Mouse (Mus musculus) forebrain, embryonic 14.5 days (tissue): ENCODE results near the gene Ppfia4. TPM values are rescaled to one million over a fixed set of nuclear protein-coding genes. Genes with fewer than 3 reads are reported as not detected.

Source experiments
- ATAC-seq: fragments of 200-750 bp; cut with Nextera tagmentation; 2 replicates; pipeline ENCODE4 v1.8.0; 2017; ENCODE audit warnings: mild to moderate bottlenecking, moderate library complexity
- DNase-seq: peaks from one replicate; pipeline ENCODE4 v3.0.0-alpha.2; 2015; ENCODE audit warnings: low spot score
- H3K27ac ChIP-seq: fragments of 300-500 bp; sonication (generic); 2 replicates; pipeline ENCODE4 v1.5.1; 2014; ENCODE audit warnings: low read depth, mild to moderate bottlenecking, control low read depth, low read length, moderate library complexity
- H3K27me3 ChIP-seq: fragments of 300-500 bp; sonication (generic); replicated peaks from 2 replicates; pipeline ENCODE4 v1.6.1; 2014; ENCODE audit warnings: low read length, control low read depth, mixed read lengths; ENCODE audit not compliant: control insufficient read depth, insufficient read depth
- H3K36me3 ChIP-seq: fragments of 300-500 bp; sonication (generic); 2 replicates; pipeline ENCODE4 v1.6.1; 2014; ENCODE audit warnings: low read length, control low read depth; ENCODE audit not compliant: control insufficient read depth, insufficient read depth
- H3K4me1 ChIP-seq: fragments of 300-500 bp; sonication (generic); 2 replicates; pipeline ENCODE4 v1.6.1; 2014; ENCODE audit warnings: antibody characterized with exemption, low read length, control low read depth; ENCODE audit not compliant: control insufficient read depth, insufficient read depth
- H3K4me2 ChIP-seq: fragments of 300-500 bp; sonication (generic); 2 replicates; pipeline ENCODE4 v1.6.1; 2014; ENCODE audit warnings: mild to moderate bottlenecking, control low read depth, low read length
- H3K4me3 ChIP-seq: fragments of 300-500 bp; sonication (generic); 2 replicates; pipeline ENCODE4 v1.5.1; 2014; ENCODE audit warnings: low read depth, low read length, control low read depth
- H3K9ac ChIP-seq: fragments of 300-500 bp; sonication (generic); 2 replicates; pipeline ENCODE4 v1.6.1; 2014; ENCODE audit warnings: mild to moderate bottlenecking, low read length, control low read depth, moderate library complexity
- H3K9me3 ChIP-seq: fragments of 300-500 bp; sonication (generic); replicated peaks from 2 replicates; pipeline ENCODE4 v1.6.1; 2016; ENCODE audit warnings: low read length, control low read depth, mixed read lengths; ENCODE audit not compliant: control insufficient read depth
- WGBS: fragments of 180-500 bp; shearing (Covaris S2); extraction: QIAGEN DNeasy Blood & Tissue Kit; methylation state at CpG from one replicate; pipeline ENCODE4 v1.1.7; 2014; 5-methylcytosine and 5-hydroxymethylcytosine counted together
- polyA plus RNA-seq: library from polyadenylated mRNA; unstranded; fragments of >200 nt; fragmentation: Nextera tagmentation; extraction: Ambion mirVana; gene quantifications from 2 replicates; pipeline ENCODE4 v1.2.1, GENCODE M21; 2014

Gene Ppfia4
- polyA plus RNA-seq, 1 experiment from 2014 or later = 5.0 TPM

DNA sequence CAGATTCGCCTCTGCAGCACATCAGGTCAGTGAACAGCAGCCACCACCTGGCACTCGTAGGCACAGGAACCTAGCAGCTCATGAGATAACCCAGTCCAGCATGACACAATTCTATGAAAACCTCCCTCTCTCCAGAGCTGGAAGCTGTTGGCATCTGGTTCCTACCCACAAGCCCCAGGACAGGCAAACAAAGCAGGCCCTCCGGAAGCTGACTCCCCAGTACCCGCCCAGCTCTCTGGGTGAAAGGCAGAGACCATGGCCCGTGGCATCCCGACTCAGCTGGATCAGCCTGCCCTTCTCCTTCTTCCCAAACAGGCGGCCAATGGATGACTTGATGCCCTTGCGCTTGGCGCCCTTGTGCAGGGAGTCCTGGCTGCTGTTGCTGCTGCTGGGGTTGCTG is 16.4 kb downstream of the Ppfia4 start:
- H3K36me3 ChIP-seq = no peaks in the 10 kb centered on the region

DNA sequence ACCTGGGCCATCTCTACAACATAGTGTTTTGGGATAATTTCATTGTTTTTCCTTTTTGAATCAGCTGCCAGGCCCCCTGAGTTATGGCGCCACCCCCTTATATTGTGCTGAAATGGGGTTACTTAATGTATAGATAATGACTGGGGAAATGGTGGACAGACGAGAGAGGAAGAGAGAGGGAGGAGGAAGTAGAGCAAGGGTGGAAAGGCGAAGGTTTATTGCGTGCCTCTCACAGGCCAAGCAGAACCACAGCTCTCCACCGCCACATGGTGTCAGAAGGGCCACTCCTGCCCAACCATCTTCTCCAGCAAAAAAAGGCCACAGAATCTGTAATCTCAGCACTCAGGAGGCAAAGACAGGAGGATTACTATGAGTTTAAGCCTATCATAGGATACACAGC is 17.5 kb downstream of the Ppfia4 start:
- Histone ChIP-seq H3K4me1 (peaks cover 5% of the 10 kb centered on the region; the same call in 1 of the 2 replicates), H3K4me2 (no peak overlapping the region), H3K9ac (no peak overlapping the region), H3K4me3 (no peak overlapping the region), H3K27me3 (no peaks in the 10 kb centered on the region), H3K27ac (no peak overlapping the region), H3K9me3 (no peaks in the 10 kb centered on the region), H3K36me3 (no peaks in the 10 kb centered on the region)
- no peak for ATAC-seq
- WGBS = 79% methylated on average over 5 of the region's 5 CpGs
- DNase-seq = no peak

More for the DNA sequence above, 16.4 kb downstream of the Ppfia4 start:
- DNase-seq (no peak), ATAC-seq (no peak)
- H3K27me3 ChIP-seq = no peaks in the 10 kb centered on the region
- 85% methylated on average over 9 of the region's 9 CpGs for WGBS
- no peak overlapping the region for H3K27ac ChIP-seq
- no peak overlapping the region for H3K4me2 ChIP-seq
- no peaks in the 10 kb centered on the region for H3K9me3 ChIP-seq
- H3K9ac ChIP-seq = no peak overlapping the region
- no peak overlapping the region for H3K4me3 ChIP-seq
- H3K4me1 ChIP-seq = peaks cover 11% of the 10 kb centered on the region

- peaks cover 3% of the 10 kb centered on the region; the same call in 1 of the 2 replicates for H3K4me1 ChIP-seq
- ATAC-seq (no peak), DNase-seq (no peak)
- WGBS = 90% methylated on average over 7 of the region's 7 CpGs
- H3K4me3 ChIP-seq = no peak overlapping the region
- no peak overlapping the region for H3K4me2 ChIP-seq
- no peak overlapping the region for H3K9ac ChIP-seq
- no peak overlapping the region for H3K27ac ChIP-seq
- no peaks in the 10 kb centered on the region for H3K9me3 ChIP-seq
- no peaks in the 10 kb centered on the region for H3K27me3 ChIP-seq
- no peaks in the 10 kb centered on the region for H3K36me3 ChIP-seq
Measured at GRCm38 (mm10) chr1:134311760-134312159, 21.0 kb downstream of the Ppfia4 start.

GRCm38 (mm10) chr1:134310729-134311128 is 22.0 kb downstream of the Ppfia4 start:
- H3K27me3 ChIP-seq = no peaks in the 10 kb centered on the region
- H3K9me3 ChIP-seq = no peaks in the 10 kb centered on the region
- no peak for DNase-seq
- no peak overlapping the region for H3K9ac ChIP-seq
- no peaks in the 10 kb centered on the region for H3K36me3 ChIP-seq
- H3K4me3 ChIP-seq = no peak overlapping the region
- peaks cover 3% of the 10 kb centered on the region; the same call in 1 of the 2 replicates for H3K4me1 ChIP-seq
- WGBS = 90% methylated on average over 3 of the region's 3 CpGs
- H3K27ac ChIP-seq = no peak overlapping the region
- no peak overlapping the region for H3K4me2 ChIP-seq
- no peak for ATAC-seq

GRCm38 (mm10) chr1:134310291-134310690 is 22.4 kb downstream of the Ppfia4 start:
- H3K27me3 ChIP-seq = no peaks in the 10 kb centered on the region
- H3K9me3 ChIP-seq = no peaks in the 10 kb centered on the region
- no peak overlapping the region for H3K4me3 ChIP-seq
- H3K27ac ChIP-seq = no peak overlapping the region
- DNase-seq (no peak), ATAC-seq (no peak)
- H3K9ac ChIP-seq = no peak overlapping the region
- peaks cover 3% of the 10 kb centered on the region; the same call in 1 of the 2 replicates for H3K4me1 ChIP-seq
- H3K4me2 ChIP-seq = no peak overlapping the region
- H3K36me3 ChIP-seq = no peaks in the 10 kb centered on the region
- WGBS = 95% methylated on average over 2 of the region's 2 CpGs

DNA sequence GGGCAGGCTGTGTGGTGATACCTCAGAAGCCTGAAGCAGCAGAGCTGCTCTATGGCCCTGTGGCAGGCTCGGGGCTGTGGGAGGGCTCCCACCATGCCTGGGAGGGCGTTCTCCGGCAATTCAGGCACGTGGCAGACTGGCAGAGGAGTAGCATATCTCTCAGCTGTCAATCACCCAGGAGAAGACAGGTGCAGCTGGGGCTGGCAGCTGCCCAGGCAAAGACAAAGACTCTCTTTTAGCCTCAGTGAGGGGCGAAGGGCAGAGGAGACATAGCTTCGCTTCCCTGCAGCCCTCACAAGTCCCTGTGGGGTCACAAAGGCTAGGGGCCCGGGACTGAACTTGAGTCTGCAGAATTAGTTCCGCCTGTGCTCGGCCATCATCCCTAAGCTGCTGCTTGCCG is 25.3 kb downstream of the Ppfia4 start:
- ATAC-seq (peak; percentile 46; the same call in 1 of the 2 replicates), DNase-seq (no peak)
- Histone ChIP-seq H3K9ac (no peak overlapping the region), H3K36me3 (no peaks in the 10 kb centered on the region), H3K4me3 (no peak overlapping the region), H3K4me1 (peaks cover 3% of the 10 kb centered on the region), H3K27ac (no peak overlapping the region), H3K27me3 (no peaks in the 10 kb centered on the region), H3K4me2 (no peak overlapping the region), H3K9me3 (no peaks in the 10 kb centered on the region)
- 54% methylated on average over 10 of the region's 10 CpGs for WGBS

GRCm38 (mm10) chr1:134304940-134305339 is 27.8 kb downstream of the Ppfia4 start:
- Histone ChIP-seq H3K9ac (no peak overlapping the region), H3K36me3 (no peaks in the 10 kb centered on the region), H3K27me3 (peaks cover 4% of the 10 kb centered on the region; the same call in 1 of the 2 replicates), H3K4me2 (no peak overlapping the region), H3K27ac (no peak overlapping the region), H3K9me3 (no peaks in the 10 kb centered on the region), H3K4me1 (peaks cover 6% of the 10 kb centered on the region), H3K4me3 (no peak overlapping the region)
- WGBS = 95% methylated on average over 9 of the region's 9 CpGs
- DNase-seq = no peak
- ATAC-seq = no peak

DNA sequence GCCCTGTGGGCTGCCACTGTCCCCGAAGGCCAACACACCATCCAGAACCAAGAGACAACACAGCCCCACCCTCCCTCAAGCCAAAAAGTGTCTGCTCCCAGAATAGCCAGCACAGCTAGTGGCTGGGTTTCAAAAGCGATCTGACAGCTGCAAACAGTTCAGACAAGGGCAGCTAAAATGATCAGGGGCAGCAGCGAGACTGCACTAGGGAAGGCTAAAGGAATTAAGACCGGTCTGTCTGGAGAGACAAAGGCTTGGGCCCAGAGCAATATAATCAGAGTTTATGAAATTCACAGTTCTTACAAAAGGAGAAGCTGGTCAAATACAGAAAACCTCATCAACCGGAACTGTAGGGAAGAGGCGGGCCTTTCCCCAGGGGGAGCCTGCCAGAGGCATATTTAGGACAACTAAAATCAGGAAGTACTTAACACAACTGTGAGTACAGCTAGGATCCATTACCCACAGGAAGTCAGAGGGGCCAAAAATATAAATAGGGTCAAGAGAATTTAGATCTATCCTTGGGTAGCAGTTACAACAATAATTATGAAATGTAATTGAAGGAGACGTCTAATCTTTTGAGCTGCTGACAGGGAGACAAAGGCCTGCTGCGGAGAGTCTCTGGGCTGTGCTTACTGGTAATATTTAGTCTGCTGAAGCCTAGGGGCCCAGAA is 30.0 kb downstream of the Ppfia4 start:
- 28% methylated on average over 8 of the region's 8 CpGs for WGBS
- no peak overlapping the region for H3K9ac ChIP-seq

DNA sequence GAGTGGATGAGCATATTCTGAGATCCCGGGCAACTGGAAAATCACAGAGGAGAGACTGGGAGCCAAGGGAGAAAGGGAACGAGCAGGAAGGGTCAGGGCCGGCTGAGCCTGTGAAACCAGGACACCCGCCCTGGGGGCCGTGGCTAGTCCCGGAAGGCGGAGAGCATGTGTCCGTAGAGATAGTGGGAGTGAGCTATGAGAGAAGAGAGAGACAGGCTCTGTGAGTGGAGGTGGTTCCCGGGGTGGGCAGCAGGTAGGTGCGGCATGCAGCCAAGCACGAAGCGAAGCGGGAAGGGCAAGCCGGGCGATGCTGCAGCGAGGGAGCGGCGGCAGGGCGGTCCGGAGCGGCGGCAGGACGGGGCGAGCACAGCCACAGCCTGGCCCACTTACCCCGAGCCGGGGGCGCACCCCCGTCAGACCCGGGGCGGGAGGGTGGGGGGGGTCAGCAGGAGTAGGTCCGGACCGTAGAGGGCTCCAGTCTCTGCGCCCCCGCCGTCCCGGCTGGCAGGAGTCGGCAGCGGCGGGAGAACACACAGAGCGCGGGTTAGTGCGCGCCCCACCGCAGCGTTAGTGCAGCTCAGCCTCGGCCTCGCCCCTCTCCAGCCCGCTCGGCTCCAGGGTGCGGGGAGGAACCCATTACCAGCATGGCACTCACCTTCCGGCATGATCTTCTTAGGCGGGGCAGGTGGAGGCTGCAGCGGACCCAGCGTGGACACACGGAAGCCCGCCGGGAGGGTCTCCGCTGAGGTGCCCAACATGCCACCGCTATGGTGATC is 33.9 kb downstream of the Ppfia4 start:
- Histone ChIP-seq H3K4me2 (peak overlapping the region; percentile 94), H3K27ac (no peak overlapping the region), H3K9ac (peak overlapping the region; percentile 68), H3K27me3 (peaks cover 16% of the 10 kb centered on the region; the same call in 1 of the 2 replicates), H3K9me3 (no peaks in the 10 kb centered on the region), H3K4me1 (peaks cover 6% of the 10 kb centered on the region; the same call in 1 of the 2 replicates), H3K36me3 (no peaks in the 10 kb centered on the region), H3K4me3 (peak overlapping the region; percentile 49)
- peak; percentile 44 for DNase-seq
- peak; percentile 61 for ATAC-seq
- WGBS = 3% methylated on average over 59 of the region's 59 CpGs

More for the DNA sequence above, 30.0 kb downstream of the Ppfia4 start:
- DNase-seq (peak; percentile 15), ATAC-seq (no peak)
- Histone ChIP-seq H3K4me3 (no peak overlapping the region), H3K4me2 (no peak overlapping the region), H3K36me3 (no peaks in the 10 kb centered on the region), H3K27me3 (peaks cover 16% of the 10 kb centered on the region; the same call in 1 of the 2 replicates), H3K4me1 (peaks cover 9% of the 10 kb centered on the region), H3K9me3 (no peaks in the 10 kb centered on the region), H3K27ac (peak overlapping the region; percentile 22; the same call in 1 of the 2 replicates)
